ENCODE assay signal across 24 mouse cellular contexts in genomic region chr16:84704661-84705240, GRCm38 (mm10). TPM values are rescaled to one million over a fixed set of nuclear protein-coding genes. Genes with fewer than 3 reads are reported as not detected.
A peak's percentile ranks its signal among the peaks of the same experiment; 100 is the strongest.
DNase-seq lines count a peak whose midpoint lies in the region; ATAC-seq and TF ChIP-seq lines count a peak whose summit lies in the region.
"Had no signal": no experiment of that assay in that cellular context is flagged by ENCODE, and none has a peak within 500 bp of the region (broad histone marks: within the 10 kb centered on the region; RNA-seq: fewer than 3 reads in every experiment).

No protein-coding gene starts in this region.

- 80% methylated on average over 8 of the region's 8 CpGs for WGBS in forebrain, embryonic 12.5 days
- 61% methylated on average over 8 of the region's 8 CpGs for WGBS in forebrain, postnatal 0 days

- TF ChIP-seq CTCF in forebrain, postnatal 0 days (IDR thresholded peaks at IDR 0.05; ENCODE audit: low read depth): no peak

- H3K27ac ChIP-seq in forebrain, embryonic 12.5 days: no peak overlapping the region
- no peak overlapping the region for H3K27ac ChIP-seq in forebrain, postnatal 0 days (ENCODE audit: low read depth, low read length)
- H3K27ac ChIP-seq: embryonic facial prominence, embryonic 12.5 days; hindbrain, postnatal 0 days; limb, embryonic 10.5 days; limb, embryonic 15.5 days; liver, embryonic 13.5 days had no signal

- peaks cover 23% of the 10 kb centered on the region for H3K27me3 ChIP-seq in forebrain, embryonic 12.5 days
- peaks cover 17% of the 10 kb centered on the region for H3K27me3 ChIP-seq in forebrain, postnatal 0 days (ENCODE audit: insufficient read depth, low read length)
- H3K27me3 ChIP-seq: limb, embryonic 15.5 days had no signal

- ATAC-seq in inflammation-experienced regulatory T-cells, adult 6 months: peak; percentile 2
- no peak for ATAC-seq in forebrain, embryonic 12.5 days (ENCODE audit: low FRiP score)
- no peak for ATAC-seq in forebrain, postnatal 0 days
- ATAC-seq: hindbrain, postnatal 0 days; intestine, postnatal 0 days; lung, postnatal 0 days had no signal

- no peak overlapping the region for H3K4me2 ChIP-seq in forebrain, embryonic 12.5 days
- H3K4me2 ChIP-seq in forebrain, postnatal 0 days (ENCODE audit: low read depth): no peak overlapping the region
- H3K4me2 ChIP-seq: embryonic facial prominence, embryonic 12.5 days; limb, embryonic 15.5 days; liver, embryonic 13.5 days had no signal

- no peak overlapping the region for H3K4me3 ChIP-seq in forebrain, embryonic 12.5 days (replicated peaks)
- H3K4me3 ChIP-seq in forebrain, postnatal 0 days (ENCODE audit: low read depth, low read length): no peak overlapping the region
- H3K4me3 ChIP-seq: embryonic facial prominence, embryonic 12.5 days; erythroblast, embryonic 14.5 days; limb, embryonic 10.5 days; limb, embryonic 15.5 days; liver, embryonic 13.5 days had no signal

- H3K9ac ChIP-seq in forebrain, embryonic 12.5 days: no peak overlapping the region
- H3K9ac ChIP-seq in forebrain, postnatal 0 days: no peak overlapping the region
- H3K9ac ChIP-seq: embryonic facial prominence, embryonic 12.5 days; limb, embryonic 15.5 days; liver, embryonic 13.5 days had no signal

- no peaks in the 10 kb centered on the region for H3K36me3 ChIP-seq in forebrain, embryonic 12.5 days (replicated peaks)
- H3K36me3 ChIP-seq in forebrain, postnatal 0 days (ENCODE audit: insufficient read depth): no peaks in the 10 kb centered on the region
- H3K36me3 ChIP-seq: embryonic facial prominence, embryonic 12.5 days; G1E; limb, embryonic 10.5 days; limb, embryonic 15.5 days; liver, embryonic 13.5 days had no signal

- peaks cover 8% of the 10 kb centered on the region for H3K4me1 ChIP-seq in forebrain, embryonic 12.5 days
- no peaks in the 10 kb centered on the region for H3K4me1 ChIP-seq in forebrain, postnatal 0 days (ENCODE audit: insufficient read depth)
- H3K4me1 ChIP-seq: embryonic facial prominence, embryonic 12.5 days; liver, embryonic 13.5 days had no signal

- no peaks in the 10 kb centered on the region for H3K9me3 ChIP-seq in forebrain, embryonic 12.5 days
- H3K9me3 ChIP-seq in forebrain, postnatal 0 days (ENCODE audit: low read length): no peaks in the 10 kb centered on the region
- H3K9me3 ChIP-seq: embryonic facial prominence, embryonic 12.5 days; limb, embryonic 10.5 days; limb, embryonic 15.5 days; liver, embryonic 13.5 days had no signal

- peak; percentile 15 for DNase-seq in embryo, embryonic 10 days (ENCODE audit: low spot score)
- no peak for DNase-seq in embryo, embryonic 11 days
- DNase-seq in retina, embryonic 14.5 days (ENCODE audit: low spot score): peak; percentile 22
- no peak for DNase-seq in retina, postnatal 1 day
- DNase-seq in forebrain, postnatal 0 days: no peak
- DNase-seq: adrenal gland, adult 8-10 months; gastrocnemius, postnatal 25 days; heart, postnatal 14 days; kidney, adult 9 months; kidney, postnatal 10 days; liver, embryonic 13.5 days; lung, adult 18-20 months; lung, postnatal 4 days; midbrain, embryonic 14.5 days had no signal

RNA-seq across cellular contexts. Expression of gene Mrpl39, which starts 30.8 kb away (rescaled TPM):
- 10 to 100 TPM; 20.6 to 31.7 (median 25.7) TPM for polyA plus RNA-seq in inflammation-experienced regulatory T-cells, adult 6 months (2017; shearing (Covaris generic))
- polyA plus RNA-seq in forebrain, embryonic 12.5 days (2016; fragmentation: Nextera tagmentation; extraction: Ambion mirVana): 49.3 and 53.3 TPM in 2 replicates
- total RNA-seq in forebrain, postnatal 0 days (2014; rRNA removed): 37.8 and 74.6 TPM in 2 replicates
- 34.5 and 35.4 TPM in 2 replicates for polyA plus RNA-seq in forebrain, postnatal 0 days (2015; fragmentation: Nextera tagmentation; extraction: Ambion mirVana)

Comparison
In these comparisons a context has a peak if more than half of its experiments do, and no peak if none do; other contexts are left out.
1. DNase-seq: peak in embryo, embryonic 10 days (single experiment) and retina, embryonic 14.5 days (single experiment); none in embryo, embryonic 11 days (single experiment), retina, postnatal 1 day (single experiment) and forebrain, postnatal 0 days (single experiment).